Mouse (Mus musculus) ES-E14 (cell line): Measurements from ENCODE around the gene Ank3. TPM values are rescaled to one million over a fixed set of nuclear protein-coding genes. Genes with fewer than 3 reads are reported as not detected.

Experiments used
- DNase-seq: peaks from one replicate; pipeline ENCODE4 v3.0.0-alpha.2; 2013; ENCODE audit warnings: low read depth, low spot score
- H3K27ac ChIP-seq: 2 replicates; pipeline ENCODE4 v1.5.1; 2012; ENCODE audit warnings: low read depth, mild to moderate bottlenecking, low read length, moderate library complexity, mixed read lengths; ENCODE audit not compliant: poor library complexity, insufficient read depth, severe bottlenecking
- H3K36me3 ChIP-seq: 2 replicates; pipeline ENCODE4 v1.6.1; 2012; ENCODE audit warnings: mild to moderate bottlenecking, low read length, moderate library complexity, mixed read lengths; ENCODE audit not compliant: control insufficient read depth, poor library complexity, insufficient read depth, severe bottlenecking
- H3K4me1 ChIP-seq, 2 experiments: fragments of 150-350 bp in 1 of 2; sonication (generic) in 1 of 2; 2 replicates each; pipeline ENCODE4 v1.6.1; 2012; ENCODE audit warnings: low read length in 2 of 2, mild to moderate bottlenecking in 1 of 2, mixed read lengths in 1 of 2; ENCODE audit not compliant: control insufficient read depth in 2 of 2, insufficient read depth in 2 of 2, poor library complexity in 1 of 2
- H3K4me3 ChIP-seq, 2 experiments: fragments of 150-350 bp in 1 of 2; sonication (generic) in 1 of 2; 2 replicates each; pipeline ENCODE4 v1.5.1; 2012; ENCODE audit warnings: low read length in 2 of 2, low read depth in 1 of 2, mild to moderate bottlenecking in 1 of 2, mixed read lengths in 1 of 2; ENCODE audit not compliant: insufficient read depth in 1 of 2, poor library complexity in 1 of 2, severe bottlenecking in 1 of 2
- H3K9ac ChIP-seq: 2 replicates; pipeline ENCODE4 v1.6.1; 2012; ENCODE audit warnings: low read depth, mild to moderate bottlenecking, low read length, mixed read lengths; ENCODE audit not compliant: poor library complexity, insufficient read depth, severe bottlenecking
- H3K9me3 ChIP-seq: fragments of 150-350 bp; sonication (generic); 2 replicates; pipeline ENCODE4 v1.6.1; 2012; ENCODE audit warnings: low read depth, mild to moderate bottlenecking, low read length; ENCODE audit not compliant: control insufficient read depth, insufficient read depth
- CHD2 ChIP-seq: IDR thresholded peaks from 2 replicates; pipeline ENCODE4 v1.6.1; 2014; ENCODE audit warnings: mild to moderate bottlenecking, low read depth, low read length, inconsistent platforms
- HCFC1 ChIP-seq: IDR thresholded peaks from 2 replicates; pipeline ENCODE4 v1.6.1; 2012; ENCODE audit warnings: low read length, inconsistent platforms, borderline replicate concordance; ENCODE audit not compliant: insufficient read depth
- MAFK ChIP-seq: IDR thresholded peaks from 2 replicates; pipeline ENCODE4 v1.6.1; 2014; ENCODE audit warnings: mild to moderate bottlenecking, low read depth, low read length, inconsistent platforms; ENCODE audit not compliant: insufficient read depth
- ZC3H11A ChIP-seq: IDR thresholded peaks from 2 replicates; pipeline ENCODE4 v1.6.1; 2012; ENCODE audit warnings: low read depth, mild to moderate bottlenecking, inconsistent platforms, low read length, borderline replicate concordance
- ZNF384 ChIP-seq: IDR thresholded peaks from 2 replicates; pipeline ENCODE4 v1.6.1; 2012; ENCODE audit warnings: low read depth, low read length, inconsistent platforms
- in situ Hi-C, 2 experiments: fragments of 600-800 bp; cut with MboI; formaldehyde crosslinking; loops; one replicate each; pipeline ENCODE4 v1.15.1; 2025; ENCODE audit warnings: low sequenced_read_pairs in 2 of 2, inconsistent platforms in 1 of 2; ENCODE audit not compliant: unreplicated experiment in 2 of 2
- total RNA-seq: library from RNA; depleted of rRNA; stranded (reverse); fragments of 300-350 nt; gene quantifications from 2 replicates; pipeline ENCODE4 v1.2.3, GENCODE M21; 2012

Gene Ank3
- total RNA-seq, 1 experiment: 6.5 TPM

GRCm38 (mm10) chr10:69604609-69605008 is 206.0 kb downstream of the Ank3 start:
- H3K4me1 ChIP-seq: no peaks in the 10 kb centered on the region
- DNase-seq: no peak
- H3K9ac ChIP-seq: no peak overlapping the region
- TF ChIP-seq CHD2 (no peak), ZC3H11A (no peak), HCFC1 (no peak), MAFK (no peak), ZNF384 (no peak)
- in situ Hi-C loops: no loop called here
- 0 out of 2 replicates have a peak, but pooled peaks cover 2% of the 10 kb centered on the region for H3K9me3 ChIP-seq
- no peak overlapping the region for H3K4me3 ChIP-seq
- no peak overlapping the region for H3K27ac ChIP-seq
- no peaks in the 10 kb centered on the region for H3K36me3 ChIP-seq

DNA sequence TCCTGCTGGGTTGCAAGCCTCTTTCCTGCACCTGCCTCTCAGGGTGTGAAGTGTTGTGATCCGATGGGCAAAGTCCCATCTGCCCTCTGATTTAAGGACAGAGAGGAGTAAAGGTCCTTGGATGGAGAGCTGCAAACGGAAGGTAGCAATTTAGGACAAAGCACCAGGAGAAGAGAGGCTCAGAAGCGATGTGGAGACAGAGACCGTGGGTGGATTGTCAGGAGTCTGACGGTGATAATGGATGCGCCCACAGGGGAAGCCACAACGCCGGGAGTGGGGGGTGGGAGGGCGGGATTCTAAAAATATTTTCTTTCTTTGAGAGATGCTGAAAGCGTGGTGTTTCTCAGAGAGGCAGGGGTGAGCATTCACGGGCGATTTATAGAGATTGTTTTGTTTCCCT is 206.6 kb downstream of the Ank3 start:
- Histone ChIP-seq H3K27ac (no peak overlapping the region), H3K36me3 (no peaks in the 10 kb centered on the region), H3K9me3 (0 out of 2 replicates have a peak, but pooled peaks cover 2% of the 10 kb centered on the region), H3K4me3 (no peak overlapping the region), H3K9ac (no peak overlapping the region), H3K4me1 (no peaks in the 10 kb centered on the region)
- TF ChIP-seq MAFK (no peak), CHD2 (no peak), HCFC1 (no peak), ZC3H11A (no peak), ZNF384 (no peak)
- in situ Hi-C loops: no loop called here
- DNase-seq: no peak

GRCm38 (mm10) chr10:69607611-69608119 is 209.1 kb downstream of the Ank3 start:
- H3K36me3 ChIP-seq: no peaks in the 10 kb centered on the region
- H3K4me3 ChIP-seq: no peak overlapping the region
- in situ Hi-C loops: no loop called here
- H3K27ac ChIP-seq: no peak overlapping the region
- H3K9ac ChIP-seq: no peak overlapping the region
- 0 out of 2 replicates have a peak, but pooled peaks cover 2% of the 10 kb centered on the region for H3K9me3 ChIP-seq
- peak; percentile 53 for DNase-seq
- H3K4me1 ChIP-seq: no peaks in the 10 kb centered on the region
- TF ChIP-seq HCFC1 (no peak), ZC3H11A (no peak), CHD2 (no peak), ZNF384 (no peak), MAFK (no peak)

DNA sequence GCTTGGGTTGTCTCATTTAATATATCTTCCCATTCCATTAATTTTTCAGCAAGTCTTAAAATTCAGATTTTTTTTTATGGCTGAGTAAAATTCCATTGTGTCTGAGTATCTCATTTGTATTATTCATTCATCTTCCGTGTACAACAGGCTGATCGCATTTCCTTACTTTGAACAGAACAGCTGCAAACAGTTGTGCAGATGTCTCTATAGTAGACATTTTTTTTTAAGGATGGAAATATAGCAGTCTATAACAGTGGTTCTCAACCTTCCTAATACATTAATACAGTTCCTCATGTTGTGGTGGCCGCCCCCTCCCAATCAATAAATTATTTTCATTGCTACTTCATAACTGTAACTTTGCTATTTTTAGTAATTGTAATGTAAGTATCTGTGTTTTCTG is 212.7 kb downstream of the Ank3 start:
- H3K4me3 ChIP-seq: no peak overlapping the region
- TF ChIP-seq CHD2: no peak
- TF ChIP-seq ZC3H11A: no peak
- no peak for TF ChIP-seq ZNF384
- TF ChIP-seq HCFC1: no peak
- TF ChIP-seq MAFK: no peak
- H3K9me3 ChIP-seq: 0 out of 2 replicates have a peak, but pooled peaks cover 2% of the 10 kb centered on the region
- no peaks in the 10 kb centered on the region for H3K4me1 ChIP-seq
- no peaks in the 10 kb centered on the region for H3K36me3 ChIP-seq
- H3K27ac ChIP-seq: no peak overlapping the region
- DNase-seq: no peak
- H3K9ac ChIP-seq: no peak overlapping the region
- in situ Hi-C loops: no loop called here

DNA sequence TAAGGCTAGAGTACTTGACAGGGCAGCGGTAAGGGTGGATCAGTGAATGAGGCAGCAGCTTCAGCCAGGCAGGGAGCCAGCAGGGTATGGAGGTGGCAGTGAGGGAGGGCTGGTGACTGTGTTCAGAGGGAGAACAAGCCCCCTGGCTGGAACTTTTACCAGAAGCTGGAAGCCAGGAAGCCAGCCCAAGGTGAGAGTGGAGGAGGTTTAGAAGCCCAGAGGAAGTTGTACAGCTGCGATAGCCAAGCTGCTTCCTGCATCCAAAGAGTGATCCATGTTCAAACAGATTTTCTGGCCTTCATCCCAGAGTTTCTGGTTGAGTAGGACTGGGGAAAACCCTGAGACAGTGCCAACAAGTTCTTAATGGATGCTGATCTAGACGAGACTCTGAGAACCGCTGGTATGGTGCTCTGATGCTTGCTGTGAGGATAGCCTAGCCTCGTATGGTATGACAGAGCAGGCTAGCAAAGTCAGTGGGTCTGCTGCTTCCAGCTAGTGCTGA is 213.3 kb downstream of the Ank3 start:
- Histone ChIP-seq H3K27ac (no peak overlapping the region), H3K4me3 (no peak overlapping the region), H3K9ac (no peak overlapping the region), H3K36me3 (no peaks in the 10 kb centered on the region), H3K4me1 (no peaks in the 10 kb centered on the region), H3K9me3 (0 out of 2 replicates have a peak, but pooled peaks cover 2% of the 10 kb centered on the region)
- TF ChIP-seq HCFC1: no peak
- no peak for TF ChIP-seq ZC3H11A
- no peak for TF ChIP-seq ZNF384
- TF ChIP-seq MAFK: no peak
- no peak for TF ChIP-seq CHD2
- no peak for DNase-seq
- in situ Hi-C loops: no loop called here
